Mouse (Mus musculus) midbrain, embryonic 16.5 days (tissue): ENCODE measurements around the gene Foxi3. TPM values are rescaled to one million over a fixed set of nuclear protein-coding genes. Genes with fewer than 3 reads are reported as not detected.

Source experiments
- ATAC-seq: fragments of 200-750 bp; cut with Nextera tagmentation; 2 replicates; pipeline ENCODE4 v1.8.0; 2017; ENCODE audit warnings: moderate TSS enrichment
- H3K27ac ChIP-seq: fragments of 300-500 bp; sonication (generic); 2 replicates; pipeline ENCODE4 v1.5.1; 2014; ENCODE audit warnings: mild to moderate bottlenecking, low read length, mixed read lengths
- H3K27me3 ChIP-seq: fragments of 300-500 bp; sonication (generic); 2 replicates; pipeline ENCODE4 v1.6.1; 2014; ENCODE audit warnings: low read depth, low read length, mixed read lengths; ENCODE audit not compliant: control insufficient read depth, insufficient read depth
- H3K36me3 ChIP-seq: fragments of 300-500 bp; sonication (generic); 2 replicates; pipeline ENCODE4 v1.6.1; 2014; ENCODE audit warnings: mild to moderate bottlenecking, low read length, moderate library complexity, mixed read lengths; ENCODE audit not compliant: control insufficient read depth, insufficient read depth
- H3K4me1 ChIP-seq: fragments of 300-500 bp; sonication (generic); 2 replicates; pipeline ENCODE4 v1.6.1; 2014; ENCODE audit warnings: mild to moderate bottlenecking, low read length, mixed read lengths; ENCODE audit not compliant: control insufficient read depth, insufficient read depth
- H3K4me2 ChIP-seq: fragments of 300-500 bp; sonication (generic); 2 replicates; pipeline ENCODE4 v1.6.1; 2014; ENCODE audit warnings: mild to moderate bottlenecking, low read length, mixed read lengths
- H3K4me3 ChIP-seq: fragments of 300-500 bp; sonication (generic); 2 replicates; pipeline ENCODE4 v1.5.1; 2014; ENCODE audit warnings: low read depth, mild to moderate bottlenecking, low read length, moderate library complexity, mixed read lengths
- H3K9ac ChIP-seq: fragments of 300-500 bp; sonication (generic); 2 replicates; pipeline ENCODE4 v1.6.1; 2014; ENCODE audit warnings: low read depth, low read length, mixed read lengths
- H3K9me3 ChIP-seq: fragments of 300-500 bp; sonication (generic); replicated peaks from 2 replicates; pipeline ENCODE4 v1.6.1; 2014; ENCODE audit warnings: mild to moderate bottlenecking, low read length, mixed read lengths; ENCODE audit not compliant: control insufficient read depth, poor library complexity, severe bottlenecking
- WGBS: fragments of 180-500 bp; shearing (Covaris S2); extraction: QIAGEN DNeasy Blood & Tissue Kit; methylation state at CpG from one replicate; pipeline ENCODE4 v1.1.7; 2014; 5-methylcytosine and 5-hydroxymethylcytosine counted together
- polyA plus RNA-seq: library from polyadenylated mRNA; unstranded; fragments of >200 nt; fragmentation: Nextera tagmentation; extraction: Ambion mirVana; gene quantifications from 2 replicates; pipeline ENCODE4 v1.2.1, GENCODE M21; 2015

Gene Foxi3
- polyA plus RNA-seq, 1 experiment from 2014 or later = not detected

- Histone ChIP-seq H3K27ac (no peak overlapping the region), H3K4me1 (peaks cover 10% of the 10 kb centered on the region), H3K9ac (no peak overlapping the region), H3K27me3 (peaks cover 37% of the 10 kb centered on the region), H3K36me3 (no peaks in the 10 kb centered on the region), H3K4me2 (no peak overlapping the region), H3K4me3 (no peak overlapping the region), H3K9me3 (no peaks in the 10 kb centered on the region)
- no peak for ATAC-seq
- 76% methylated on average over 7 of the region's 7 CpGs for WGBS
Observed at GRCm38 (mm10) chr6:70953274-70953673, 3.1 kb upstream of the Foxi3 start.

- H3K27ac ChIP-seq = no peak overlapping the region
- ATAC-seq = no peak
- no peak overlapping the region for H3K4me3 ChIP-seq
- H3K9ac ChIP-seq = no peak overlapping the region
- no peak overlapping the region for H3K4me2 ChIP-seq
- no peaks in the 10 kb centered on the region for H3K9me3 ChIP-seq
- WGBS = 7% methylated on average over 6 of the region's 6 CpGs
- H3K4me1 ChIP-seq = peaks cover 10% of the 10 kb centered on the region
- peaks cover 43% of the 10 kb centered on the region for H3K27me3 ChIP-seq
- no peaks in the 10 kb centered on the region for H3K36me3 ChIP-seq
Observed at GRCm38 (mm10) chr6:70954040-70954439, 2.3 kb upstream of the Foxi3 start.

- ATAC-seq = no peak
- Histone ChIP-seq H3K4me1 (peaks cover 10% of the 10 kb centered on the region), H3K9me3 (no peaks in the 10 kb centered on the region), H3K4me2 (no peak overlapping the region), H3K9ac (no peak overlapping the region), H3K27me3 (peaks cover 53% of the 10 kb centered on the region), H3K36me3 (no peaks in the 10 kb centered on the region), H3K27ac (no peak overlapping the region), H3K4me3 (no peak overlapping the region)
- 4% methylated on average over 14 of the region's 14 CpGs for WGBS
Observed at GRCm38 (mm10) chr6:70955291-70955800, 985 bp upstream of the Foxi3 start.

GRCm38 (mm10) chr6:70955841-70956240 lies 490 bp upstream of the Foxi3 start:
- H3K27me3 ChIP-seq = peaks cover 53% of the 10 kb centered on the region
- H3K9ac ChIP-seq = no peak overlapping the region
- H3K4me2 ChIP-seq = peak overlapping the region; percentile 94
- peak overlapping the region; percentile 47 for H3K4me3 ChIP-seq
- WGBS = under 1% methylated on average over 12 of the region's 12 CpGs
- no peak for ATAC-seq
- H3K9me3 ChIP-seq = no peaks in the 10 kb centered on the region
- H3K27ac ChIP-seq = no peak overlapping the region
- H3K36me3 ChIP-seq = no peaks in the 10 kb centered on the region
- H3K4me1 ChIP-seq = peaks cover 10% of the 10 kb centered on the region

GRCm38 (mm10) chr6:70956936-70957335 lies 605 bp downstream of the Foxi3 start:
- Histone ChIP-seq H3K4me1 (peaks cover 10% of the 10 kb centered on the region), H3K27me3 (peaks cover 53% of the 10 kb centered on the region), H3K36me3 (no peaks in the 10 kb centered on the region), H3K9ac (peak overlapping the region; percentile 53; the same call in 1 of the 2 replicates), H3K9me3 (no peaks in the 10 kb centered on the region), H3K4me3 (peak overlapping the region; percentile 47), H3K4me2 (peak overlapping the region; percentile 94), H3K27ac (no peak overlapping the region)
- ATAC-seq = peak; percentile 52
- WGBS = under 1% methylated on average over 32 of the region's 34 CpGs

- ATAC-seq = peak; percentile 13; the same call in 1 of the 2 replicates
- Histone ChIP-seq H3K36me3 (no peaks in the 10 kb centered on the region), H3K4me3 (no peak overlapping the region), H3K4me1 (peaks cover 10% of the 10 kb centered on the region), H3K9ac (no peak overlapping the region), H3K27ac (no peak overlapping the region), H3K4me2 (peak overlapping the region; percentile 94), H3K9me3 (no peaks in the 10 kb centered on the region), H3K27me3 (peaks cover 53% of the 10 kb centered on the region)
- WGBS = 9% methylated on average over 7 of the region's 7 CpGs
Observed at GRCm38 (mm10) chr6:70957341-70957940, 1.1 kb downstream of the Foxi3 start.

GRCm38 (mm10) chr6:70964116-70964830 lies 7.9 kb downstream of the Foxi3 start:
- H3K36me3 ChIP-seq = no peaks in the 10 kb centered on the region
- H3K4me1 ChIP-seq = peaks cover 2% of the 10 kb centered on the region; the same call in 1 of the 2 replicates
- H3K4me2 ChIP-seq = no peak overlapping the region
- H3K4me3 ChIP-seq = no peak overlapping the region
- ATAC-seq = no peak
- no peaks in the 10 kb centered on the region for H3K9me3 ChIP-seq
- H3K9ac ChIP-seq = no peak overlapping the region
- no peak overlapping the region for H3K27ac ChIP-seq
- peaks cover 9% of the 10 kb centered on the region for H3K27me3 ChIP-seq
- WGBS = 29% methylated on average over 6 of the region's 6 CpGs

- ATAC-seq = peak; percentile 37; the same call in 1 of the 2 replicates
- Histone ChIP-seq H3K27me3 (no peaks in the 10 kb centered on the region), H3K27ac (no peak overlapping the region), H3K9ac (no peak overlapping the region), H3K4me3 (no peak overlapping the region), H3K4me1 (peaks cover 2% of the 10 kb centered on the region; the same call in 1 of the 2 replicates), H3K4me2 (no peak overlapping the region), H3K9me3 (no peaks in the 10 kb centered on the region), H3K36me3 (no peaks in the 10 kb centered on the region)
- 20% methylated on average over 7 of the region's 7 CpGs for WGBS
Observed at GRCm38 (mm10) chr6:70965694-70966093, 9.4 kb downstream of the Foxi3 start.

- peak overlapping the region; percentile 18 for H3K4me3 ChIP-seq
- H3K9me3 ChIP-seq = no peaks in the 10 kb centered on the region
- no peak overlapping the region for H3K27ac ChIP-seq
- no peak for ATAC-seq
- H3K27me3 ChIP-seq = no peaks in the 10 kb centered on the region
- H3K4me2 ChIP-seq = peak overlapping the region; percentile 53
- H3K9ac ChIP-seq = 0 out of 2 replicates have a peak overlapping the region, but pooled peaks have one; percentile 18
- no peaks in the 10 kb centered on the region for H3K36me3 ChIP-seq
- peaks cover 2% of the 10 kb centered on the region; the same call in 1 of the 2 replicates for H3K4me1 ChIP-seq
- whole genome bisulfite sequencing = 1% methylated on average over 8 of the region's 8 CpGs
Observed at GRCm38 (mm10) chr6:70967422-70967821, 11.1 kb downstream of the Foxi3 start.
